In the genomic region with DNA sequence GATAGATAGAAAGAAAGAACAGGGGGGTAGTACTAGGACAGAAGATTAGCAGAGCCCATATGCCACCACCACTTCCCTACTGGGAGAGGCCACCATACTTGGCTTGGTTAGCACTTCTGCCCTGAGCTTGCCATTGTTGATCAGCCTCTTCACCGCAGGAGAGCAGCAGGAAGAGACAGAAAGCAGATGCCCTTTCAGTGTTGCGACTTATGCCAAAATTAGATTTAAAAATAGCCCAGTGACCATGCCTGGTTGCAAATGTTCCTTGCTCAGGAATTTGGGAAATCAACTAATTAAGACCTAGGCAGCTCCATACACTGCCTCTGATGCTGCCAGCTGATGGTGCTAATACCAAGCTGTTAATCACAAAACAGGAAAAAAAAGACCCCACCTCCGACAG, we compare ENCODE assay signal across 11 mouse cellular contexts.
A peak's percentile ranks its signal among the peaks of the same experiment; 100 is the strongest.
DNase-seq lines count a peak whose midpoint lies in the region; ATAC-seq lines count a peak whose summit lies in the region.
"Had no signal": no experiment of that assay in that cellular context is flagged by ENCODE, and none has a peak within 500 bp of the region (broad histone marks: within the 10 kb centered on the region; RNA-seq: fewer than 3 reads in every experiment).

No protein-coding gene starts in this region.

- no peak overlapping the region for H3K4me3 ChIP-seq in hindbrain, embryonic 14.5 days (replicated peaks; ENCODE audit: low read length)
- H3K4me3 ChIP-seq in hindbrain, embryonic 12.5 days = no peak overlapping the region
- H3K4me3 ChIP-seq in midbrain, embryonic 10.5 days = no peak overlapping the region
- H3K4me3 ChIP-seq: kidney, embryonic 15.5 days; liver, embryonic 13.5 days had no signal

- ATAC-seq in hindbrain, embryonic 14.5 days (ENCODE audit: low FRiP score) = no peak
- ATAC-seq in hindbrain, embryonic 12.5 days (ENCODE audit: low FRiP score) = no peak
- no peak for ATAC-seq in monocyte, adult 5-6 weeks (replicated peaks; ENCODE audit: insufficient number of reproducible peaks, low FRiP score, low TSS enrichment, poor library complexity, severe bottlenecking)

- WGBS in hindbrain, embryonic 14.5 days = 73% methylated on average over 3 of the region's 3 CpGs
- 75% methylated on average over 3 of the region's 3 CpGs for WGBS in hindbrain, embryonic 12.5 days
- WGBS in midbrain, embryonic 10.5 days = 81% methylated on average over 3 of the region's 3 CpGs

- H3K9ac ChIP-seq in hindbrain, embryonic 14.5 days = no peak overlapping the region
- H3K9ac ChIP-seq in hindbrain, embryonic 12.5 days = no peak overlapping the region
- H3K9ac ChIP-seq: kidney, embryonic 15.5 days; liver, embryonic 13.5 days had no signal

- no peak overlapping the region for H3K27ac ChIP-seq in hindbrain, embryonic 14.5 days
- no peak overlapping the region for H3K27ac ChIP-seq in hindbrain, embryonic 12.5 days
- H3K27ac ChIP-seq in midbrain, embryonic 10.5 days (replicated peaks) = no peak overlapping the region
- H3K27ac ChIP-seq: kidney, embryonic 15.5 days; liver, embryonic 13.5 days had no signal

- H3K27me3 ChIP-seq in hindbrain, embryonic 14.5 days (ENCODE audit: control insufficient read depth, insufficient read depth, low read length) = no peaks in the 10 kb centered on the region
- H3K27me3 ChIP-seq in hindbrain, embryonic 12.5 days = no peaks in the 10 kb centered on the region
- H3K27me3 ChIP-seq in midbrain, embryonic 10.5 days (ENCODE audit: low read depth, poor library complexity, severe bottlenecking) = no peaks in the 10 kb centered on the region
- H3K27me3 ChIP-seq: kidney, embryonic 15.5 days; liver, embryonic 13.5 days had no signal

- H3K4me2 ChIP-seq in hindbrain, embryonic 14.5 days (replicated peaks) = no peak overlapping the region
- H3K4me2 ChIP-seq in hindbrain, embryonic 12.5 days (replicated peaks) = no peak overlapping the region
- H3K4me2 ChIP-seq: kidney, embryonic 15.5 days; liver, embryonic 13.5 days had no signal

- peak; percentile 35 for DNase-seq in hindbrain, embryonic 14.5 days (ENCODE audit: low spot score)
- DNase-seq in retina, postnatal 1 day = peak; percentile 20
- DNase-seq in retina, embryonic 14.5 days (ENCODE audit: low spot score) = no peak
- peak; percentile 87 to 92 for DNase-seq in cerebellum, postnatal 14 days
- peak; percentile 48 for DNase-seq in heart, postnatal 4 days
- DNase-seq in midbrain, embryonic 10.5 days (ENCODE audit: low spot score) = no peak
- DNase-seq: adrenal gland, adult 2 months; liver, embryonic 13.5 days had no signal

- no peaks in the 10 kb centered on the region for H3K4me1 ChIP-seq in hindbrain, embryonic 14.5 days (replicated peaks; ENCODE audit: control insufficient read depth, insufficient read depth, low read length)
- no peaks in the 10 kb centered on the region for H3K4me1 ChIP-seq in hindbrain, embryonic 12.5 days
- no peaks in the 10 kb centered on the region for H3K4me1 ChIP-seq in midbrain, embryonic 10.5 days
- H3K4me1 ChIP-seq: kidney, embryonic 15.5 days; liver, embryonic 13.5 days had no signal

- no peaks in the 10 kb centered on the region for H3K36me3 ChIP-seq in hindbrain, embryonic 14.5 days (replicated peaks; ENCODE audit: control insufficient read depth, insufficient read depth)
- H3K36me3 ChIP-seq in hindbrain, embryonic 12.5 days = no peaks in the 10 kb centered on the region
- H3K36me3 ChIP-seq in midbrain, embryonic 10.5 days = no peaks in the 10 kb centered on the region
- H3K36me3 ChIP-seq: kidney, embryonic 15.5 days; liver, embryonic 13.5 days had no signal

- no peaks in the 10 kb centered on the region for H3K9me3 ChIP-seq in hindbrain, embryonic 14.5 days (ENCODE audit: control insufficient read depth, low read length)
- no peaks in the 10 kb centered on the region for H3K9me3 ChIP-seq in hindbrain, embryonic 12.5 days (replicated peaks)
- no peaks in the 10 kb centered on the region for H3K9me3 ChIP-seq in midbrain, embryonic 10.5 days (replicated peaks)
- H3K9me3 ChIP-seq: kidney, embryonic 15.5 days; liver, embryonic 13.5 days had no signal

Comparison
In these comparisons a context has a peak if more than half of its experiments do, and no peak if none do; other contexts are left out.
1. DNase-seq: peak in hindbrain, embryonic 14.5 days (single experiment), retina, postnatal 1 day (single experiment), cerebellum, postnatal 14 days (2 of 2) and heart, postnatal 4 days (single experiment); none in retina, embryonic 14.5 days (single experiment) and midbrain, embryonic 10.5 days (single experiment).